Mouse (Mus musculus): ENCODE results near the gene Hoxc12.

GRCm38 (mm10) chr15:102910496-102911095 is 26.0 kb upstream of the Hoxc12 start:
- TF ChIP-seq EP300 (optimal IDR thresholded peaks at IDR 0.05) (no peak), CTCF (IDR thresholded peaks at IDR 0.05; ENCODE audit: low read depth) (no peak)

Measured in stomach, postnatal 0 days (tissue).